ENCODE assay signal across 19 mouse cellular contexts in the genomic region with DNA sequence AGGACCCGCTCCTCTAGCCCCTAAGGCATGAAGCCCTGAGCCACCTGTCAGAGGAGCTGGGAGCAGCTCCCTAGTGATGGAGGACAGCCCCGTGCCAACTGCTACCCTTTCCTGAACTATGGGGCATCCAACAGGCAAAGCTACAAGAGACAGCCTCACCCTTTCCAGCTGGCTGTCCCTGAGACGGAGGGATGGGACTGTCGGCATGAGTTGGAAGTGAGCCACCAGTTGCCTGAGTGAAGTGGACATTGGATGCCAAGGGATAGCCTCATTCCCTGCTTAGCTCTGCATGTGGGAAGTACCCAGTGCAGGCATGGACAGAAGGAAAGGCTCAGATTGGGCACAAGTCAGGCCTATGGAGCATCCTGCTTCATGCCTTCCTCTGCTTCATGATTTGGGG.
DNase-seq lines count a peak whose midpoint lies in the region; ATAC-seq and TF ChIP-seq lines count a peak whose summit lies in the region.
"Had no signal": no experiment of that assay in that cellular context is flagged by ENCODE, and none has a peak within 500 bp of the region (broad histone marks: within the 10 kb centered on the region; RNA-seq: fewer than 3 reads in every experiment).

No protein-coding gene starts in this region.

- ATAC-seq in hindbrain, postnatal 0 days = no peak
- no peak for ATAC-seq in hindbrain, embryonic 14.5 days (ENCODE audit: low FRiP score)
- no peak for ATAC-seq in neural tube, embryonic 15.5 days (ENCODE audit: low FRiP score)
- ATAC-seq: activated CD4-positive, CD25-positive, alpha-beta regulatory T cell, adult 4 months; forebrain, embryonic 14.5 days; intestine, embryonic 16.5 days; Patski had no signal

- H3K4me2 ChIP-seq in hindbrain, postnatal 0 days (ENCODE audit: low read depth, low read length) = no peak overlapping the region
- H3K4me2 ChIP-seq in hindbrain, embryonic 14.5 days (replicated peaks) = no peak overlapping the region
- H3K4me2 ChIP-seq in neural tube, embryonic 15.5 days = no peak overlapping the region
- H3K4me2 ChIP-seq: embryonic facial prominence, embryonic 15.5 days; heart, embryonic 11.5 days; heart, embryonic 15.5 days; hindbrain, embryonic 13.5 days had no signal

- no peaks in the 10 kb centered on the region for H3K4me1 ChIP-seq in hindbrain, postnatal 0 days (ENCODE audit: insufficient read depth, low read length)
- H3K4me1 ChIP-seq in hindbrain, embryonic 14.5 days (replicated peaks; ENCODE audit: control insufficient read depth, insufficient read depth, low read length) = 0 out of 2 replicates have a peak, but pooled peaks cover 8% of the 10 kb centered on the region
- peaks cover 19% of the 10 kb centered on the region for H3K4me1 ChIP-seq in cerebellum, adult 2 months (ENCODE audit: control insufficient read depth, insufficient read depth, low read length)
- H3K4me1 ChIP-seq in neural tube, embryonic 15.5 days = peaks cover 17% of the 10 kb centered on the region
- H3K4me1 ChIP-seq: embryonic facial prominence, embryonic 15.5 days; heart, embryonic 15.5 days had no signal

- TF ChIP-seq POLR2A in cerebellum, adult 2 months (IDR thresholded peaks at IDR 0.05; ENCODE audit: borderline replicate concordance, insufficient read depth, low read length) = no peak

- DNase-seq in hindbrain, postnatal 0 days (ENCODE audit: low spot score) = peak; percentile 27
- DNase-seq in hindbrain, embryonic 14.5 days (ENCODE audit: low spot score) = no peak
- peak; percentile 54 to 73 for DNase-seq in cerebellum, adult 2 months
- peak; percentile 74 to 77 for DNase-seq in cerebellum, postnatal 10 days
- no peak for DNase-seq in layer of hippocampus, postnatal 36 days
- DNase-seq in frontal cortex, postnatal 25 days (ENCODE audit: low spot score in 2 of 2) = no peak

- no peak for TF ChIP-seq CTCF in hindbrain, postnatal 0 days (IDR thresholded peaks at IDR 0.05; ENCODE audit: low read depth)
- no peak for TF ChIP-seq CTCF in cerebellum, adult 2 months (IDR thresholded peaks at IDR 0.05; ENCODE audit: borderline replicate concordance, insufficient read depth, low read depth, low read length)

- H3K36me3 ChIP-seq in hindbrain, postnatal 0 days (ENCODE audit: insufficient read depth, low read length) = no peaks in the 10 kb centered on the region
- no peaks in the 10 kb centered on the region for H3K36me3 ChIP-seq in hindbrain, embryonic 14.5 days (replicated peaks; ENCODE audit: control insufficient read depth, insufficient read depth)
- no peaks in the 10 kb centered on the region for H3K36me3 ChIP-seq in neural tube, embryonic 15.5 days
- H3K36me3 ChIP-seq: embryonic facial prominence, embryonic 15.5 days; forebrain, embryonic 10.5 days; heart, embryonic 15.5 days; hindbrain, embryonic 13.5 days had no signal

- no peak overlapping the region for H3K4me3 ChIP-seq in hindbrain, postnatal 0 days (ENCODE audit: low read length)
- no peak overlapping the region for H3K4me3 ChIP-seq in hindbrain, embryonic 14.5 days (replicated peaks; ENCODE audit: low read length)
- H3K4me3 ChIP-seq in cerebellum, adult 2 months (replicated peaks; ENCODE audit: insufficient read depth, low read depth, low read length) = no peak overlapping the region
- H3K4me3 ChIP-seq in neural tube, embryonic 15.5 days (replicated peaks) = no peak overlapping the region
- H3K4me3 ChIP-seq: embryonic facial prominence, embryonic 15.5 days; erythroblast, embryonic 14.5 days; forebrain, embryonic 10.5 days; heart, adult 2 months; heart, embryonic 15.5 days; hindbrain, embryonic 13.5 days had no signal

- H3K9ac ChIP-seq in hindbrain, postnatal 0 days (replicated peaks; ENCODE audit: low read length) = no peak overlapping the region
- H3K9ac ChIP-seq in hindbrain, embryonic 14.5 days = no peak overlapping the region
- H3K9ac ChIP-seq in neural tube, embryonic 15.5 days (replicated peaks) = no peak overlapping the region
- H3K9ac ChIP-seq: embryonic facial prominence, embryonic 15.5 days; heart, embryonic 15.5 days; hindbrain, embryonic 13.5 days had no signal

- no peak overlapping the region for H3K27ac ChIP-seq in hindbrain, postnatal 0 days
- H3K27ac ChIP-seq in hindbrain, embryonic 14.5 days = no peak overlapping the region
- no peak overlapping the region for H3K27ac ChIP-seq in cerebellum, adult 2 months (ENCODE audit: insufficient read depth, low read length)
- H3K27ac ChIP-seq in neural tube, embryonic 15.5 days (replicated peaks) = no peak overlapping the region
- H3K27ac ChIP-seq: embryonic facial prominence, embryonic 15.5 days; forebrain, embryonic 10.5 days; heart, adult 2 months; heart, embryonic 15.5 days; hindbrain, embryonic 13.5 days had no signal

- no peaks in the 10 kb centered on the region for H3K9me3 ChIP-seq in hindbrain, postnatal 0 days (ENCODE audit: low read length)
- H3K9me3 ChIP-seq in hindbrain, embryonic 14.5 days (ENCODE audit: control insufficient read depth, low read length) = no peaks in the 10 kb centered on the region
- H3K9me3 ChIP-seq in neural tube, embryonic 15.5 days (replicated peaks) = no peaks in the 10 kb centered on the region
- H3K9me3 ChIP-seq: embryonic facial prominence, embryonic 15.5 days; forebrain, embryonic 10.5 days; heart, embryonic 15.5 days; hindbrain, embryonic 13.5 days had no signal

- 70% methylated on average over 4 of the region's 4 CpGs for WGBS in hindbrain, postnatal 0 days
- WGBS in hindbrain, embryonic 14.5 days = 88% methylated on average over 4 of the region's 4 CpGs
- WGBS in cerebellum, adult 2 months = 15% methylated on average over 4 of the region's 4 CpGs
- 88% methylated on average over 4 of the region's 4 CpGs for WGBS in neural tube, embryonic 15.5 days

- no peaks in the 10 kb centered on the region for H3K27me3 ChIP-seq in hindbrain, postnatal 0 days (ENCODE audit: insufficient read depth, low read length)
- H3K27me3 ChIP-seq in hindbrain, embryonic 14.5 days (ENCODE audit: control insufficient read depth, insufficient read depth, low read length) = no peaks in the 10 kb centered on the region
- H3K27me3 ChIP-seq in cerebellum, adult 2 months (ENCODE audit: control insufficient read depth, insufficient read depth, low read length) = no peaks in the 10 kb centered on the region
- 0 out of 2 replicates have a peak, but pooled peaks cover 5% of the 10 kb centered on the region for H3K27me3 ChIP-seq in neural tube, embryonic 15.5 days (replicated peaks)
- H3K27me3 ChIP-seq: CH12.LX; embryonic facial prominence, embryonic 15.5 days; heart, embryonic 15.5 days; Patski had no signal

Comparison
In these comparisons a context has a peak if more than half of its experiments do, and no peak if none do; other contexts are left out.
1. DNase-seq: peak in hindbrain, postnatal 0 days (single experiment), cerebellum, adult 2 months (2 of 2) and cerebellum, postnatal 10 days (2 of 2); none in hindbrain, embryonic 14.5 days (single experiment), layer of hippocampus, postnatal 36 days (0 of 2) and frontal cortex, postnatal 25 days (0 of 2).